Mouse (Mus musculus): Measurements from ENCODE around the gene Rab5b.
A peak's percentile ranks its signal among the peaks of the same experiment; 100 is the strongest.
"Not testable (repeated sequence)": the region's sequence is repeated elsewhere in the genome, so short reads cannot be mapped to it uniquely, and the experiment has no call there.

Gene Rab5b

GRCm38 (mm10) chr10:128695992-128696807, at the start of gene Rab5b:
Rab5b (minus strand) TSS chr10:128696264.
- DNase-seq = peak; percentile 99

- no peak for DNase-seq
These were observed 48.9 kb upstream of the Rab5b start, which contains the start of gene Dgka for GRCm38 (mm10) chr10:128744680-128745601. Dgka (minus strand) TSS chr10:128744855.

DNA sequence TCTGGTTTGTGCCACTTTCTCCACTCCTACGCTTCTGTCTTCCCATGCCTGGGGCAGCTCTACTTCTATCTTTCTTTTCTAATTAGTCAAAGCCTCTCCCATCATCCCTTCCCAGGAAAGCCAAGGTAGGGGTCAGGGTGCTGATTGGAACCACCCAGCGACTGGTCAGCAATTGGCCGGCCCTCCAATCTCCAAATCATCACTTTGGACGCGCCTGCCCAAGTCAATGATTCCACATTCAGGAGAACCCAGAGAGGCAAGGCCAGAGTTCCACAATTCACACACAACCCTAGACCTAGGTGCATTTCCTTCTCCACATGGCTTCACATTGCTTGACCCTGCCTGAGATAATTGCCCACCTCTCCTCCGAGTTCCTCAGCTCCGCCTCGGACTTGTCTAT, 48.1 kb upstream of the Rab5b start:
- no peak for DNase-seq

GRCm38 (mm10) chr10:128743791-128744191, 47.7 kb upstream of the Rab5b start:
- peak; percentile 30 for DNase-seq

GRCm38 (mm10) chr10:128743235-128743634, 47.2 kb upstream of the Rab5b start:
- DNase-seq = no peak

GRCm38 (mm10) chr10:128742616-128743015, 46.6 kb upstream of the Rab5b start:
- no peak for DNase-seq

DNA sequence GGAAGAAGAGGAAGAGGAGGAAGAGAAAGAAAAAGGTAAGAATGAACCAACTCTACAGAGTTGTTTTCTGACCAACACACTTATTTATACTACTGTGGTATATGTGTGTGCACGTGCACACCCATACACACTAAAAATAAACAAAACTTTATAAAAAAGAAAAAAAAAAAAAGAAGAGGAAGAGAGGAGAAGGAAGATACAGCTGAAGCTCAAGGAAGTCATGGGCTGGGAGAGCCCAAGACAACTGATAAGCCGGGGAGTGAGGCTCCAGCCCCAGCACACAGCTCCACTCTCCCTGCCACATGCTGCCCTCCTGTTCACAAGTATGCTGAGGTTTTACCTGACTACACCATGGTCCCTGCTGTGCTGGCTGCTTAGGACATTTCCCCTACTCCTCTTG, 44.2 kb upstream of the Rab5b start:
- no peak for DNase-seq

GRCm38 (mm10) chr10:128737435-128737834, 41.4 kb upstream of the Rab5b start:
- no peak for DNase-seq

DNA sequence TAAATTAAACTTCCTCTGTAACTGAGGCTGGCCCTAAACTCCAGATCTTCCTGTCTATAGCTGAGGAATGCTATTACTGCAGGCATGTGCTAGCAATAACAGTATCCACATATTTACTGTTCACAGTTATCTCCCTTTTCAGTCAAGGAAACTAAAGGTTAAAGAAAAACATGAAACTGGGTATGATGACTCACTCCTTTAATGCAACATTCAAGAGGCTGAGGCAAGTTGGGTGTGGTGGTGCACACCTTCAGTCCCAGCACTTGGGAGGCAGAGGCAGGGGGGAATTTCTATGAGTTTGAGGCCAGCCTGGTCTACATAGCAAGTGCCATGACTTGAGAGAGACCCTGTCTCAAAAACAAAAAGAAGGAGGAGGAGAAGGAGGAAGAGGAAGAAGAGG, 35.9 kb upstream of the Rab5b start:
- DNase-seq = no peak

DNA sequence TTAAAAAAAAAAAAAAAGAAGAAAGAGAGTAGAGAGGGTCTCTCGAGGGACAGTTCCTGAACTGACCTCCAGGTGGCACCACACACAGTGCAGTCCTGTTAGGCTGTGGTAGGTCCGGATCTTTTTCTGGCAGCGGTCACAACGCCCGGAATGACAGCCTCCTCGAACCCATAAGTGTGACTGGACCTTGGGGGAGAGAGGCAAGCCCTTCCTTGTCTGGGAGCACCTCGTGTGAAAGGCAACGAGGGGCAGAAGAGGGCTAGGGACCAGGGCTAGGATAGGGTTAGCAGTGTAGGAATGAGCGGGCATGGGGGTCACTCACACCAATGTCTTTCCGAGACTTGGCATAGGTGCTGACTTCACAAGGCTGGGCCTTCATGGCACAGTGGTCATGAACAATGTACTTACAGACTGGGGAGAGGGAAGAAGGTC, 35.0 kb upstream of the Rab5b start:
- DNase-seq = peak; percentile 64

- DNase-seq = no peak
These were observed 32.0 kb upstream of the Rab5b start for GRCm38 (mm10) chr10:128728059-128728458.

DNA sequence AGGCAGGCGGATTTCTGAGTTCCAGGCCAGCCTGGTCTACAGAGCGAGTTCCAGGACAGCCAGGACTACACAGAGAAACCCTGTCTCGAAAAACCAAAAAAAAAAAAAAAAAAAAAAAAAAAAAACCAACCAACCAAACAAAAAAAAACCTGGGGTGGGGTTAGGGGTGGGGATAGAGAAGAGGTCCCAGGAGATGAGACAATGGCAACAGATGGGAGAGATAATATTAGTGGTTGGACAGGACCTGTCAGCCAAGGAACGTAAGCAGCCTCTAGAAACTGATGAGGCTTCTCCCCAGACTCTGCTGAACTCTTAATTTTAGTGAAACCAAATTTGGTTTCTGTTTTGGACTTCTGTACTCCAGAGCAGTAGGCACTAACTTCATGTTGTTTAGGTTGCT, 29.4 kb upstream of the Rab5b start:
- DNase-seq = not testable (repeated sequence)

DNA sequence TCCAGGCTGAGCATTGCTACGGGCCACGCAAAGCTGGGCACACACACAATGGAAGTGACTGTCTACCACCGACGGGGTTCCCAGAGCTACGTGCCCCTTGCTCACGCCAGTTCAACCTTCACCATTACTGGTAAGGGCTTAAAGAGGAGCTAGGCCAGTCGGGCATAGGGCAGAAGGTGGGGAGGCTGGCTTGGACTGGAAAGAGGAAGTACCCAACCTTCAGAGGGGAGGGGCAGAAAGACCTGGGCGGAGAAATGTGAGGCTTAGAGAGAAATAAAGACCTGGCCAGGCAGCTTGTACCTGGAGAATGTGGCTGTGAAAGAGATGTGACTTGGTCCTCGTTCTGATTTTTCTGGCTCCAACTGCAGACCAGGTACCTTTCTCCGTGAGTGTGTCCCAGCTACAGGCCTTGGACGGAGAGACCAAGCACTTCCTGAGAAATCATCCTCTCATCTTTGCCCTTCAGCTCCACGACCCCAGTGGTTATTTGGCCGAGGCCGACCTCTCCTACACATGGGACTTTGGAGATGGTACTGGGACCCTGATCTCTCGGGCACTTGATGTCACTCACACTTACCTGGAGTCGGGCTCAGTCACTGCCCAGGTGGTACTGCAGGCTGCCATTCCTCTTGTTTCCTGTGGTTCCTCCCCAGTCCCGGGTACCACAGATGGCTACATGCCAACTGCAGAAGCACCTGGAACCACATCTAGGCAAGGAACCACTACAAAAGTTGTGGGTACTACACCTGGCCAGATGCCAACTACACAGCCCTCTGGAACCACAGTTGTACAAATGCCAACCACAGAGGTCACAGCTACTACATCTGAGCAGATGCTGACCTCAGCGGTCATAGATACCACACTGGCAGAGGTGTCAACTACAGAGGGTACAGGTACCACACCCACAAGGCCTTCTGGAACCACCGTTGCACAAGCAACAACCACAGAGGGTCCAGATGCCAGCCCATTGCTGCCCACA, 19.8 kb upstream of the Rab5b start:
- no peak for DNase-seq

- DNase-seq = not testable (repeated sequence)
These were observed 15.3 kb upstream of the Rab5b start for GRCm38 (mm10) chr10:128711318-128711717.

DNA sequence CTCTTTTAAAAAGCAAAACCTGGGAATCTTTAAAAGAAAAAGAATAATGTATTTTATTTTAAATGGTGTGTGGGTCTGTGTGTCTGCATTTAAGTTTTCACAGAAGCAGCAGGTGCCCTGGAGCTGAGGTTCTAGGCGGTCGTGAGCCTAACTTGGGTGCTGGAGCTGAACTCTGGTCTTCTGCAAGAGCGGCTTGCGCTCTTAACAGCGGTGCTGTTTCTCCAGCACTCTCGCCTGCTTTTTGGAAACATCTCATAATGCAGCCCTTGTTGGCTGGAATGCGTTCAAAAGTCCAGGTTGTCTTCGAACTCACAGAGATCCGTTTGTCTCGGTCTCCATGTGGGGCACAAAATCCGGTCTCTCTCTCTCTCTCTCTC, 9.2 kb upstream of the Rab5b start:
- DNase-seq = no peak

DNA sequence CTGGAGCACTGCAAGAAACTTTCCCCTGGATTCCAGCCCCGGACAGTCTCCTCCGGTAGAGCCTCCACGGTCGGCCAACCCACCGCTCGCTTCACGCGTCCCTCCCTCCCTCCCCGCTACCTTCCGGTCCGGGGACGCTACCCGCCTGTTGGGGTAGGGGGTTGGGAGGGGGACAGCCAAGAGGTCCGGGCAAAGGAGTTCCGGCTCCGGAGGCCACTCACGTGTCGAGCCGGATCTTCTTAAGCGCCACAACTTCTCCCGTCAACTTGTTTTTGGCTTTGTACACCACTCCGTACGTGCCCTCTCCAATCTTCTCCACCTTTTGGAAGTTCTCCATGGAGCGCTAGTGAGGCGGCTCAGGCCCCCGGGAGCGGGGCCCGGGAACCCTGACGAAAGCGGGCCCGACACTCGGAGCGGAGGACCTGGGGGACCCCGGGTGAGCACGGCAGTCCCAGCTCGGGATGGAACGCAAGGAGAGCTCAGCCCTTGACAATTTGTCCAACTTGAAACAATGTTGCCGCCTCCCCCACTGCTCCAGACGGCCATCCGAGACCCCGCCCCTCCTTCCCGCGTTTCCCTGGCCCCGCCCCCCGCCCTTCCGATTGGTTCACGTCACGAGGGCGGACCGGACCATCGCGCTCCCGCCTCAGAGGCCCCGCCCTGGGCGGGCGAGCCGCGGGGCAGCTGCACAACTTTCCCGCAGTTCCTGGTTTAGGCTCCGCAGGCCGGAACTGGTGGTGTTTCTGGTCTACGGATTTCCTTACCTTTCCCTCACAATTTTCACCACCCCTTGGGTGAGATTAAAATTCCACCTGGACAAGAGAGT, 8.6 kb upstream of the Rab5b start, which contains the start of gene Cdk2:
TSS of gene Cdk2 (minus strand) at position 541 of the 826 bp plus-strand sequence.
- DNase-seq = peak; percentile 81

GRCm38 (mm10) chr10:128703895-128704294, 7.8 kb upstream of the Rab5b start, which contains the start of gene Pmel:
Pmel (plus strand) TSS chr10:128704195.
- DNase-seq = no peak

DNA sequence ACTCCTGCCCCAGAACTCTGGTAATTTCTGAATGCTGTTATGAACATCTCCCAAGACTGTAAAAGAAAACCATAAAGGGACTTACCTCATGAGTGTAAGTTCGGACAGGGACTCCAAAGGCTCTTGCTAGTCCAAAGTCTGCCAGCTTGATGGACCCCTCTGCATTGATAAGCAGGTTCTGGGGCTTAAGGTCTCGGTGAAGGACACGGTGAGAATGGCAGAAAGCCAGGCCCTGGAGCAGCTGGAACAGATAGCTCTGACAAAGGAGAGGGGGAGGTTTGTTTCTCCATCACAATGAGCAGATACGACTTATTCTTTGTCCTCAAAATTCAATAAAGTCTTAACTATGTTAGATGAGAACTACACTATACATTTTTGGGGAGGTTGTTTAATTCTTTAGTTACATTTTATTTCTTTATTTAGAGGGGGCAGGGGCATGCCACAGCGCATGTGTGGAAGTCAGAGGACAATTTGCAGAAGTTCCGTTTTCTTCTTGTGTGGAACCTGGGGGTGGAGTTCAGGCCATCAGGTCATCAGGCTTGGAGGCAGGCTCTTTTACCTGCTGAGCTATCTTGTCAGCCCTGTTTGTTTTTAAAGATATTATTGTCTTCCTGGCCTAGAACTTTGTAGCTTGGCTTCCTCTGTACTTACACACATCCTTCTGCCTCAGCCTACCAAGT, 6.4 kb upstream of the Rab5b start:
- DNase-seq = no peak

- DNase-seq = no peak
These were observed 4.6 kb upstream of the Rab5b start for GRCm38 (mm10) chr10:128700712-128701111.

GRCm38 (mm10) chr10:128699611-128700010, 3.5 kb upstream of the Rab5b start:
- DNase-seq = no peak

DNA sequence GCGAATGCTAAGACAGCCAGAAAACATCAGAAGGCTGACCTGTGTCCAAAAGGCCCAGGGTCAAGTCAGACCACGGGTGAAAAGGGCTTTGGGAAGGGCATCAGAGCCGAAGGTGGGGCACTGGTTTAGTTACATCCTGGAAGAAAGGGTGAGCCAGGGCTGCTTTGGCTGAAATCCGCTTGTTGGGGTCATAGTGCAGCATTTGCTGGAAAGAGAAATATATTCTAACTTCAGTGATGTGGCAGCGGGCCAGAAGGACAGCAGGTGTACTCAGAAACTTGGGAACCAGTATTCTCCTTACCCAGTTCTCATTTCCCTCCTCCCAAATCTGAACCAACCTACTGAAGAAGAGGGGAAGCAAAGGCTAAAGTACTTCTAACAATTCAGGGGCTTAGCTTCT, 2.9 kb upstream of the Rab5b start:
- no peak for DNase-seq

Measured in cerebellum, adult 11 months (tissue).